Mouse (Mus musculus) leukemia stem cell, adult 10-12 weeks (primary cell): ENCODE data around the gene Gm6358. TPM values are rescaled to one million over a fixed set of nuclear protein-coding genes. Genes with fewer than 3 reads are reported as not detected.

Source experiments
- polyA plus RNA-seq: library from polyadenylated mRNA; stranded (reverse); fragments of >175 nt; gene quantifications from 2 replicates; pipeline ENCODE4 v1.2.3, GENCODE M21; 2012; ENCODE audit warnings: low replicate concordance

The Gm6358 gene
- polyA plus RNA-seq, result not detected in 2 replicates

GRCm38 (mm10) chr16:89140551-89140950 is at the start of gene Gm6358:
TSS of gene Gm6358 (plus strand) at chr16:89140851.

GRCm38 (mm10) chr16:89150786-89151185 is 10.1 kb downstream of the Gm6358 start, which contains the start of gene Gm10061:
TSS of gene Gm10061 (plus strand) at chr16:89151086.

GRCm38 (mm10) chr16:89157652-89158051 is 17.0 kb downstream of the Gm6358 start, which contains the start of gene Gm9789:
TSS of gene Gm9789 (plus strand) at chr16:89157952.

DNA sequence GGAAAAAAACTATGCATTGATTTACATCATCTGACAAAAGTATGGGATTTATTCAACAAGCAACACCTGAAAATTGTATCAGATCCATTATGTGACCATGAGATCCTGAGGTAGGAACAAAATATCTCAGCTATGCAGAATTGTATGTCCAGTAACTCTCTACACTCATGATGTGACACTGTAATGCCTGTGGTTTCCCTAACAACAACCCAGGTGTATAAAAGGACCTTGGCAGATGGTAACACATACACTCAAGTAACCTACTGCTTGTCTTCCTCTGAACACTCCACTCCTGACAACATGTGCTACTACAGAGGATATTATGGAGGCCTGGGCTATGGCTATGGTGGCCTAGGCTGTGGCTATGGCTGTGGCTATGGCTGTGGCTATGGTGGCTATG is 28.5 kb downstream of the Gm6358 start, which contains the start of gene Gm7735:
TSS of gene Gm7735 (plus strand) at position 301 of the 400 bp plus-strand sequence.

DNA sequence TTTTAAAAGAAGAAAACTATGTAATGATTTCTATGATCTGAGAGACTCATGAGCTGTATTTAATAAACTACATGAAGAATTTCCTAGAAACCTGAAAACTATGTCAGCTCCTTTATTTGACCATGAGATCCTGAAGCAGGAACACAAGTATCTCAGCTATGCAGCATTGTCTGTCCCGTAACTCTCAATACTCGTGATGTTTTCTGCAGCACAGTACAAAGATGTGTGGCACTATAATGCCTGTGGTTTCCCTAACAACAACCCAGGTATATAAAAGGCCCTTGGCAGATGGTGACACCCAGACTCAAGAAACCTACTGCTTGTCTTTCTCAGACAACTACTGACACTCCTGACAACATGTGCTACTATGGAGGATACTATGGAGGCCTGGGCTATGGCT is 33.8 kb downstream of the Gm6358 start, which contains the start of gene 1110057P08Rik:
TSS of gene 1110057P08Rik (plus strand) at position 301 of the 400 bp plus-strand sequence.

Other genes starting within 250 kb of the Gm6358 start
- gene Krtap19-5, start 244.4 kb upstream of the Gm6358 start, polyA plus RNA-seq, result not detected in 2 replicates
- gene Krtap19-9b, start 208.6 kb upstream of the Gm6358 start, polyA plus RNA-seq, result not detected in 2 replicates
- gene Krtap16-3, start 178.0 kb upstream of the Gm6358 start, polyA plus RNA-seq, result not detected in 2 replicates
- not detected in 2 replicates for gene Krtap22-2, start 130.1 kb upstream of the Gm6358 start, polyA plus RNA-seq
- not detected in 2 replicates for gene Gm10229, start 125.6 kb upstream of the Gm6358 start, polyA plus RNA-seq
- gene Krtap6-1, start 109.2 kb upstream of the Gm6358 start, polyA plus RNA-seq, result not detected in 2 replicates
- gene Gm10228, start 99.4 kb upstream of the Gm6358 start, polyA plus RNA-seq, result not detected in 2 replicates
- gene Krtap6-5, start 93.0 kb upstream of the Gm6358 start, polyA plus RNA-seq, result not detected in 2 replicates
- gene 1110025L11Rik, start 76.8 kb upstream of the Gm6358 start, polyA plus RNA-seq, result not detected in 2 replicates
- gene Krtap6-3, start 56.8 kb upstream of the Gm6358 start, polyA plus RNA-seq, result not detected in 2 replicates
- not detected in 2 replicates for gene Gm10061, start 10.2 kb downstream of the Gm6358 start, polyA plus RNA-seq
- not detected in 2 replicates for gene Gm9789, start 17.1 kb downstream of the Gm6358 start, polyA plus RNA-seq
- not detected in 2 replicates for gene Gm7735, start 28.6 kb downstream of the Gm6358 start, polyA plus RNA-seq
- gene 1110057P08Rik, start 33.9 kb downstream of the Gm6358 start, polyA plus RNA-seq, result not detected in 2 replicates
- not detected in 2 replicates for gene Krtap20-2, start 65.0 kb downstream of the Gm6358 start, polyA plus RNA-seq